Mouse (Mus musculus): ENCODE data around the gene Fbxo9.

Fbxo9 gene

GRCm38 (mm10) chr9:78071626-78072025 lies 37.2 kb downstream of the Fbxo9 start:
- in situ Hi-C loops (cut with MboI), result no loop called here

GRCm38 (mm10) chr9:78070496-78070895 lies 38.4 kb downstream of the Fbxo9 start:
- in situ Hi-C loops (cut with MboI), result no loop called here

GRCm38 (mm10) chr9:78064121-78064520 lies 44.7 kb downstream of the Fbxo9 start:
- in situ Hi-C loops (cut with MboI), result no loop called here

- in situ Hi-C loops (cut with MboI), result no loop called here
Measured at GRCm38 (mm10) chr9:78062392-78062791, 46.5 kb downstream of the Fbxo9 start.

GRCm38 (mm10) chr9:78059525-78060120 lies 49.2 kb downstream of the Fbxo9 start:
- in situ Hi-C loops (cut with MboI), result no loop called here

GRCm38 (mm10) chr9:78054298-78054697 lies 54.6 kb downstream of the Fbxo9 start:
- in situ Hi-C loops (cut with MboI), result no loop called here

GRCm38 (mm10) chr9:78053821-78054220 lies 55.0 kb downstream of the Fbxo9 start:
- in situ Hi-C loops (cut with MboI), result no loop called here

GRCm38 (mm10) chr9:78051677-78052076 lies 57.2 kb downstream of the Fbxo9 start, which contains the start of gene Gcm1:
Gene Gcm1 (plus strand): TSS chr9:78051924.
- in situ Hi-C loops (cut with MboI), result no loop called here

- in situ Hi-C loops (cut with MboI), result no loop called here
Measured at GRCm38 (mm10) chr9:78050452-78050970, 58.4 kb downstream of the Fbxo9 start.

GRCm38 (mm10) chr9:78046755-78047154 lies 62.1 kb downstream of the Fbxo9 start:
- in situ Hi-C loops (cut with MboI), result no loop called here

- in situ Hi-C loops (cut with MboI), result no loop called here
Measured at GRCm38 (mm10) chr9:78045171-78045570, 63.7 kb downstream of the Fbxo9 start.

- in situ Hi-C loops (cut with MboI), result no loop called here
Measured at GRCm38 (mm10) chr9:78038755-78039489, 69.9 kb downstream of the Fbxo9 start.

- in situ Hi-C loops (cut with MboI), result no loop called here
Measured at GRCm38 (mm10) chr9:78035831-78036230, 73.0 kb downstream of the Fbxo9 start.

GRCm38 (mm10) chr9:78035296-78035695 lies 73.6 kb downstream of the Fbxo9 start:
- in situ Hi-C loops (cut with MboI), result no loop called here

GRCm38 (mm10) chr9:78032930-78033329 lies 75.9 kb downstream of the Fbxo9 start:
- in situ Hi-C loops (cut with MboI), result no loop called here

All from mature B cell (primary cell).